Comparison of ENCODE assay signal across 13 mouse cellular contexts in genomic region chr14:20193103-20193715, GRCm38 (mm10). TPM values are rescaled to one million over a fixed set of nuclear protein-coding genes. Genes with fewer than 3 reads are reported as not detected.
A peak's percentile ranks its signal among the peaks of the same experiment; 100 is the strongest.
DNase-seq lines count a peak whose midpoint lies in the region; ATAC-seq lines count a peak whose summit lies in the region.
"Had no signal": no experiment of that assay in that cellular context is flagged by ENCODE, and none has a peak within 500 bp of the region (broad histone marks: within the 10 kb centered on the region; RNA-seq: fewer than 3 reads in every experiment).

No protein-coding gene starts in this region.

- H3K4me2 ChIP-seq in forebrain, embryonic 15.5 days (replicated peaks) = no peak overlapping the region
- H3K4me2 ChIP-seq in forebrain, embryonic 12.5 days = no peak overlapping the region
- no peak overlapping the region for H3K4me2 ChIP-seq in embryonic facial prominence, embryonic 15.5 days (replicated peaks)
- H3K4me2 ChIP-seq: liver, embryonic 13.5 days; neural tube, embryonic 15.5 days had no signal

- no peaks in the 10 kb centered on the region for H3K27me3 ChIP-seq in forebrain, embryonic 15.5 days
- no peaks in the 10 kb centered on the region for H3K27me3 ChIP-seq in forebrain, embryonic 12.5 days
- H3K27me3 ChIP-seq in embryonic facial prominence, embryonic 15.5 days = no peaks in the 10 kb centered on the region
- H3K27me3 ChIP-seq: liver, embryonic 13.5 days; neural tube, embryonic 15.5 days; Patski had no signal

- DNase-seq in left cerebral cortex, postnatal 4 days = peak; percentile 5
- DNase-seq in left cerebral cortex, adult 11 months (ENCODE audit: low spot score) = no peak
- peak; percentile 60 for DNase-seq in kidney, postnatal 14 days
- no peak for DNase-seq in gastrocnemius, adult 18-20 months (ENCODE audit: low spot score)
- DNase-seq in spleen, postnatal 10 days (ENCODE audit: low spot score in 2 of 2) = no peak
- DNase-seq: cerebellum, postnatal 14 days; liver, embryonic 13.5 days; right cerebral cortex, adult 18-20 months had no signal

- peak; percentile 66 for ATAC-seq in forebrain, embryonic 15.5 days (replicated peaks)
- no peak for ATAC-seq in forebrain, embryonic 12.5 days (ENCODE audit: low FRiP score)
- no peak; the same call in 1 of the 2 replicates for ATAC-seq in embryonic facial prominence, embryonic 15.5 days (ENCODE audit: insufficient number of reproducible peaks, low FRiP score, low TSS enrichment, low read depth)
- ATAC-seq: Patski had no signal

- no peaks in the 10 kb centered on the region for H3K4me1 ChIP-seq in forebrain, embryonic 15.5 days
- no peaks in the 10 kb centered on the region for H3K4me1 ChIP-seq in forebrain, embryonic 12.5 days
- no peaks in the 10 kb centered on the region for H3K4me1 ChIP-seq in embryonic facial prominence, embryonic 15.5 days
- H3K4me1 ChIP-seq: neural tube, embryonic 15.5 days had no signal

- H3K9me3 ChIP-seq in forebrain, embryonic 15.5 days = no peaks in the 10 kb centered on the region
- H3K9me3 ChIP-seq in forebrain, embryonic 12.5 days = no peaks in the 10 kb centered on the region
- no peaks in the 10 kb centered on the region for H3K9me3 ChIP-seq in embryonic facial prominence, embryonic 15.5 days (replicated peaks)
- H3K9me3 ChIP-seq: liver, embryonic 13.5 days; neural tube, embryonic 15.5 days had no signal

- intact Hi-C loops in left cerebral cortex, postnatal 4 days (cut with DNase I) = no loop called here

- no peak overlapping the region for H3K9ac ChIP-seq in forebrain, embryonic 15.5 days (replicated peaks)
- no peak overlapping the region for H3K9ac ChIP-seq in forebrain, embryonic 12.5 days
- no peak overlapping the region for H3K9ac ChIP-seq in embryonic facial prominence, embryonic 15.5 days
- H3K9ac ChIP-seq: liver, embryonic 13.5 days; neural tube, embryonic 15.5 days had no signal

- no peak overlapping the region for H3K27ac ChIP-seq in forebrain, embryonic 15.5 days (replicated peaks)
- no peak overlapping the region for H3K27ac ChIP-seq in forebrain, embryonic 12.5 days
- H3K27ac ChIP-seq in embryonic facial prominence, embryonic 15.5 days (replicated peaks) = peak overlapping the region; percentile 39; the same call in 1 of the 2 replicates
- H3K27ac ChIP-seq: liver, embryonic 13.5 days; neural tube, embryonic 15.5 days had no signal

- no peak overlapping the region for H3K4me3 ChIP-seq in forebrain, embryonic 15.5 days
- no peak overlapping the region for H3K4me3 ChIP-seq in forebrain, embryonic 12.5 days (replicated peaks)
- no peak overlapping the region for H3K4me3 ChIP-seq in embryonic facial prominence, embryonic 15.5 days (replicated peaks)
- H3K4me3 ChIP-seq: liver, embryonic 13.5 days; neural tube, embryonic 15.5 days had no signal

- WGBS in forebrain, embryonic 15.5 days = 72% methylated on average over 4 of the region's 4 CpGs
- WGBS in forebrain, embryonic 12.5 days = 88% methylated on average over 4 of the region's 4 CpGs
- WGBS in embryonic facial prominence, embryonic 15.5 days = 63% methylated on average over 4 of the region's 4 CpGs

- H3K36me3 ChIP-seq in forebrain, embryonic 15.5 days = no peaks in the 10 kb centered on the region
- no peaks in the 10 kb centered on the region for H3K36me3 ChIP-seq in forebrain, embryonic 12.5 days (replicated peaks)
- H3K36me3 ChIP-seq in embryonic facial prominence, embryonic 15.5 days = no peaks in the 10 kb centered on the region
- H3K36me3 ChIP-seq: liver, embryonic 13.5 days; neural tube, embryonic 15.5 days had no signal

RNA-seq across cellular contexts. Expression of gene Kcnk5, which starts 11.6 kb away (rescaled TPM):
- 3.3 TPM in 2 replicates for polyA plus RNA-seq in forebrain, embryonic 15.5 days (2015; fragmentation: Nextera tagmentation; extraction: Ambion mirVana)
- 12.5 and 13.8 TPM in 2 replicates for polyA plus RNA-seq in forebrain, embryonic 12.5 days (2016; fragmentation: Nextera tagmentation; extraction: Ambion mirVana)
- 1 to 10 TPM in 1 of 2 experiments, under 1 TPM in 1; 0.83 to 1.0 TPM for total RNA-seq in left cerebral cortex, postnatal 4 days (2021)
- polyA plus RNA-seq in embryonic facial prominence, embryonic 15.5 days (2015; fragmentation: Nextera tagmentation; extraction: Ambion mirVana) = 4.7 and 5.5 TPM in 2 replicates
- total RNA-seq in gastrocnemius, adult 18-20 months (2021) = under 1 TPM; 0.57 to 0.59 TPM

RNA-seq across cellular contexts. Expression of gene Saysd1, which starts 54.9 kb away (rescaled TPM):
- polyA plus RNA-seq in forebrain, embryonic 15.5 days (2015; fragmentation: Nextera tagmentation; extraction: Ambion mirVana) = 15.0 and 15.4 TPM in 2 replicates
- 10.5 and 11.0 TPM in 2 replicates for polyA plus RNA-seq in forebrain, embryonic 12.5 days (2016; fragmentation: Nextera tagmentation; extraction: Ambion mirVana)
- total RNA-seq in left cerebral cortex, postnatal 4 days (2021) = 1 to 10 TPM; 5.2 to 6.0 TPM
- 12.9 and 13.2 TPM in 2 replicates for polyA plus RNA-seq in embryonic facial prominence, embryonic 15.5 days (2015; fragmentation: Nextera tagmentation; extraction: Ambion mirVana)
- 1 to 10 TPM; 2.8 to 2.9 TPM for total RNA-seq in gastrocnemius, adult 18-20 months (2021)

Comparison
In these comparisons a context has a peak if more than half of its experiments do, and no peak if none do; other contexts are left out.
1. DNase-seq: peak in left cerebral cortex, postnatal 4 days (single experiment) and kidney, postnatal 14 days (single experiment); none in left cerebral cortex, adult 11 months (single experiment), gastrocnemius, adult 18-20 months (single experiment) and spleen, postnatal 10 days (0 of 2).